Comparison of ENCODE assay signal across 9 mouse cellular contexts in genomic region chr5:35525469-35526123, GRCm38 (mm10). TPM values are rescaled to one million over a fixed set of nuclear protein-coding genes. Genes with fewer than 3 reads are reported as not detected.
A peak's percentile ranks its signal among the peaks of the same experiment; 100 is the strongest.
DNase-seq lines count a peak whose midpoint lies in the region; ATAC-seq lines count a peak whose summit lies in the region.
"Had no signal": no experiment of that assay in that cellular context is flagged by ENCODE, and none has a peak within 500 bp of the region (broad histone marks: within the 10 kb centered on the region; RNA-seq: fewer than 3 reads in every experiment).

Gene Cpz, minus strand, starts transcription at chr5:35525698.

- peak within 1 kb of the TSS; percentile 39 for H3K4me3 ChIP-seq in embryonic facial prominence, embryonic 12.5 days
- peak within 1 kb of the TSS; percentile 21 for H3K4me3 ChIP-seq in hindbrain, embryonic 14.5 days (replicated peaks; ENCODE audit: low read length)
- peak within 1 kb of the TSS; percentile 27 for H3K4me3 ChIP-seq in midbrain, embryonic 11.5 days (ENCODE audit: low read depth, low read length)
- H3K4me3 ChIP-seq: megakaryocyte, embryonic 14.5 days had no signal

- no peaks in the 10 kb centered on the region for H3K36me3 ChIP-seq in embryonic facial prominence, embryonic 12.5 days
- H3K36me3 ChIP-seq in hindbrain, embryonic 14.5 days (replicated peaks; ENCODE audit: control insufficient read depth, insufficient read depth) = no peaks in the 10 kb centered on the region
- H3K36me3 ChIP-seq in midbrain, embryonic 11.5 days (ENCODE audit: control insufficient read depth, insufficient read depth, low read length) = no peaks in the 10 kb centered on the region

- ATAC-seq in embryonic facial prominence, embryonic 12.5 days (ENCODE audit: insufficient number of reproducible peaks, insufficient read depth, low FRiP score, low TSS enrichment) = peak; percentile 81
- peak; percentile 49; the same call in 1 of the 2 replicates for ATAC-seq in hindbrain, embryonic 14.5 days (ENCODE audit: low FRiP score)
- peak; percentile 88 for ATAC-seq in midbrain, embryonic 11.5 days (ENCODE audit: low FRiP score)
- ATAC-seq in erythroblast, adult 5-6 weeks (replicated peaks; ENCODE audit: low FRiP score, poor library complexity, severe bottlenecking) = no peak

- peaks cover 31% of the 10 kb centered on the region for H3K4me1 ChIP-seq in embryonic facial prominence, embryonic 12.5 days
- 0 out of 2 replicates have a peak, but pooled peaks cover 8% of the 10 kb centered on the region for H3K4me1 ChIP-seq in hindbrain, embryonic 14.5 days (replicated peaks; ENCODE audit: control insufficient read depth, insufficient read depth, low read length)
- H3K4me1 ChIP-seq in midbrain, embryonic 11.5 days (ENCODE audit: control insufficient read depth, insufficient read depth, low read length) = peaks cover 12% of the 10 kb centered on the region; the same call in 1 of the 2 replicates

- H3K9me3 ChIP-seq in embryonic facial prominence, embryonic 12.5 days = no peaks in the 10 kb centered on the region
- no peaks in the 10 kb centered on the region for H3K9me3 ChIP-seq in hindbrain, embryonic 14.5 days (ENCODE audit: control insufficient read depth, low read length)
- no peaks in the 10 kb centered on the region for H3K9me3 ChIP-seq in midbrain, embryonic 11.5 days (ENCODE audit: control insufficient read depth, low read length)
- H3K9me3 ChIP-seq: megakaryocyte, embryonic 14.5 days had no signal

- peak within 1 kb of the TSS; percentile 36; the same call in 1 of the 2 replicates for H3K27ac ChIP-seq in embryonic facial prominence, embryonic 12.5 days
- no peak within 1 kb of the TSS for H3K27ac ChIP-seq in hindbrain, embryonic 14.5 days
- H3K27ac ChIP-seq in midbrain, embryonic 11.5 days (ENCODE audit: low read depth, low read length) = no peak within 1 kb of the TSS

- H3K27me3 ChIP-seq in embryonic facial prominence, embryonic 12.5 days = peaks cover 11% of the 10 kb centered on the region; the same call in 1 of the 2 replicates
- H3K27me3 ChIP-seq in hindbrain, embryonic 14.5 days (ENCODE audit: control insufficient read depth, insufficient read depth, low read length) = peaks cover 26% of the 10 kb centered on the region
- H3K27me3 ChIP-seq in midbrain, embryonic 11.5 days (ENCODE audit: control insufficient read depth, insufficient read depth, low read length) = peaks cover 14% of the 10 kb centered on the region

- peak within 1 kb of the TSS; percentile 62 for H3K9ac ChIP-seq in embryonic facial prominence, embryonic 12.5 days
- peak within 1 kb of the TSS; percentile 41 for H3K9ac ChIP-seq in hindbrain, embryonic 14.5 days
- H3K9ac ChIP-seq in midbrain, embryonic 11.5 days (ENCODE audit: low read length) = peak within 1 kb of the TSS; percentile 59

- 2% methylated on average over 29 of the region's 29 CpGs for WGBS in embryonic facial prominence, embryonic 12.5 days
- 2% methylated on average over 29 of the region's 29 CpGs for WGBS in hindbrain, embryonic 14.5 days
- WGBS in midbrain, embryonic 11.5 days = 3% methylated on average over 29 of the region's 29 CpGs

- peak; percentile 45 for DNase-seq in ovary, adult 18-20 months (ENCODE audit: low spot score)
- no peak for DNase-seq in ovary, postnatal 10 days (ENCODE audit: low spot score)
- peak; percentile 58 for DNase-seq in hindbrain, embryonic 14.5 days (ENCODE audit: low spot score)
- peak; percentile 98 for DNase-seq in midbrain, embryonic 11.5 days (ENCODE audit: low spot score, missing footprints)
- no peak for DNase-seq in adipocyte (ENCODE audit: low spot score)
- no peak for DNase-seq in cerebellum, adult 8-10 months

- H3K4me2 ChIP-seq in embryonic facial prominence, embryonic 12.5 days (replicated peaks) = peak within 1 kb of the TSS; percentile 72
- H3K4me2 ChIP-seq in hindbrain, embryonic 14.5 days (replicated peaks) = peak within 1 kb of the TSS; percentile 45
- peak within 1 kb of the TSS; percentile 60 for H3K4me2 ChIP-seq in midbrain, embryonic 11.5 days

RNA-seq across cellular contexts. Expression of gene Cpz, which starts in this region (rescaled TPM):
- polyA plus RNA-seq in embryonic facial prominence, embryonic 12.5 days (2016; fragmentation: Nextera tagmentation; extraction: Ambion mirVana) = 4.5 and 5.7 TPM in 2 replicates
- 0.80 and 1.0 TPM in 2 replicates for polyA plus RNA-seq in hindbrain, embryonic 14.5 days (2014; fragmentation: Nextera tagmentation; extraction: Ambion mirVana)
- 5.9 and 6.2 TPM in 2 replicates for polyA plus RNA-seq in midbrain, embryonic 11.5 days (2014; fragmentation: Nextera tagmentation; extraction: Ambion mirVana)
- not detected in 2 replicates for total RNA-seq in erythroblast, adult 5-6 weeks (2015; ENCODE audit: low replicate concordance)
- total RNA-seq in erythroblast, adult 5-6 weeks (2017; ENCODE audit: low replicate concordance) = not detected in 2 replicates

Comparison
In these comparisons a context has a peak if more than half of its experiments do, and no peak if none do; other contexts are left out.
1. DNase-seq: peak in ovary, adult 18-20 months (single experiment), hindbrain, embryonic 14.5 days (single experiment) and midbrain, embryonic 11.5 days (single experiment); none in ovary, postnatal 10 days (single experiment), adipocyte (single experiment) and cerebellum, adult 8-10 months (single experiment).
2. Peak in every context shown above with its lines, with median percentiles within 50 percentile points of each other: H3K4me2 ChIP-seq, H3K4me3 ChIP-seq and H3K9ac ChIP-seq.